Mouse (Mus musculus): Measurements from ENCODE around the gene Btbd9. TPM values are rescaled to one million over a fixed set of nuclear protein-coding genes. Genes with fewer than 3 reads are reported as not detected.

Btbd9 gene
- polyA plus RNA-seq, 1 experiment = 43.5 TPM

GRCm38 (mm10) chr17:30605001-30605400, 28.7 kb upstream of the Btbd9 start:
- TF ChIP-seq CTCF (IDR thresholded peaks at IDR 0.05; ENCODE audit: extremely low read depth, insufficient read depth, low read length) (no peak), POLR2A (IDR thresholded peaks at IDR 0.05; ENCODE audit: extremely low read depth, insufficient read depth, low read length) (no peak)
- no peak overlapping the region for H3K27ac ChIP-seq (ENCODE audit: insufficient read depth, low read length)
- H3K4me1 ChIP-seq (ENCODE audit: control insufficient read depth, insufficient read depth, low read length) = peaks cover 5% of the 10 kb centered on the region
- H3K4me3 ChIP-seq (ENCODE audit: insufficient read depth, low read length) = no peak overlapping the region

DNA sequence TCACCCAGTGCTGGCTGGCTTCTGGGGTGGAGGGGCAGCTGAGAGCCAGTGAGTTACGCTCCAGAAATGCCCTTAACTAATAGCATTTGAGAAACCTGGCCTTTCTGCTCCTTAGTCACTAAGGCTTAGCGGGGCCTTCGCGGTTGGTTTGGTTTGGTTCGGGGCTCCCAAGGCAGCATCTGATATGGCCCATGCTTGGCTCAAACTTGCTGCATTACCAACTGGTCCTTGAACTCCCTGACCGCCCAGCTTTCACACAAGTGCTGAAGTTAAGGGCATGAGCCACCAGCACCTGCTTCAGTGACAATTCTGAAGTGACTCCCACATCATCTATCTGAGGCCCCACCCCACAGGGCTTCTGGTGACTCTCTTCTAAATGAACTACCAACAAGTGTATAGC, 28.0 kb upstream of the Btbd9 start:
- Histone ChIP-seq H3K4me3 (ENCODE audit: insufficient read depth, low read length) (no peak overlapping the region), H3K4me1 (ENCODE audit: control insufficient read depth, insufficient read depth, low read length) (peaks cover 4% of the 10 kb centered on the region), H3K27ac (ENCODE audit: insufficient read depth, low read length) (no peak overlapping the region)
- TF ChIP-seq CTCF (IDR thresholded peaks at IDR 0.05; ENCODE audit: extremely low read depth, insufficient read depth, low read length) (no peak), POLR2A (IDR thresholded peaks at IDR 0.05; ENCODE audit: extremely low read depth, insufficient read depth, low read length) (no peak)

GRCm38 (mm10) chr17:30602175-30602574, 25.9 kb upstream of the Btbd9 start:
- H3K27ac ChIP-seq (ENCODE audit: insufficient read depth, low read length) = no peak overlapping the region
- TF ChIP-seq POLR2A (IDR thresholded peaks at IDR 0.05; ENCODE audit: extremely low read depth, insufficient read depth, low read length) = no peak
- TF ChIP-seq CTCF (IDR thresholded peaks at IDR 0.05; ENCODE audit: extremely low read depth, insufficient read depth, low read length) = no peak
- no peak overlapping the region for H3K4me3 ChIP-seq (ENCODE audit: insufficient read depth, low read length)
- H3K4me1 ChIP-seq (ENCODE audit: control insufficient read depth, insufficient read depth, low read length) = no peaks in the 10 kb centered on the region

- H3K4me1 ChIP-seq (ENCODE audit: control insufficient read depth, insufficient read depth, low read length) = no peaks in the 10 kb centered on the region
- no peak overlapping the region for H3K27ac ChIP-seq (ENCODE audit: insufficient read depth, low read length)
- TF ChIP-seq CTCF (IDR thresholded peaks at IDR 0.05; ENCODE audit: extremely low read depth, insufficient read depth, low read length) (no peak), POLR2A (IDR thresholded peaks at IDR 0.05; ENCODE audit: extremely low read depth, insufficient read depth, low read length) (no peak)
- H3K4me3 ChIP-seq (ENCODE audit: insufficient read depth, low read length) = no peak overlapping the region
Measured at GRCm38 (mm10) chr17:30598300-30598699, 22.0 kb upstream of the Btbd9 start.

GRCm38 (mm10) chr17:30597786-30598185, 21.5 kb upstream of the Btbd9 start:
- no peak for TF ChIP-seq CTCF (IDR thresholded peaks at IDR 0.05; ENCODE audit: extremely low read depth, insufficient read depth, low read length)
- TF ChIP-seq POLR2A (IDR thresholded peaks at IDR 0.05; ENCODE audit: extremely low read depth, insufficient read depth, low read length) = no peak
- Histone ChIP-seq H3K4me3 (ENCODE audit: insufficient read depth, low read length) (no peak overlapping the region), H3K4me1 (ENCODE audit: control insufficient read depth, insufficient read depth, low read length) (no peaks in the 10 kb centered on the region), H3K27ac (ENCODE audit: insufficient read depth, low read length) (no peak overlapping the region)

- TF ChIP-seq POLR2A (IDR thresholded peaks at IDR 0.05; ENCODE audit: extremely low read depth, insufficient read depth, low read length) = no peak
- TF ChIP-seq CTCF (IDR thresholded peaks at IDR 0.05; ENCODE audit: extremely low read depth, insufficient read depth, low read length) = no peak
- no peak overlapping the region for H3K4me3 ChIP-seq (ENCODE audit: insufficient read depth, low read length)
- no peak overlapping the region for H3K27ac ChIP-seq (ENCODE audit: insufficient read depth, low read length)
- no peaks in the 10 kb centered on the region for H3K4me1 ChIP-seq (ENCODE audit: control insufficient read depth, insufficient read depth, low read length)
Measured at GRCm38 (mm10) chr17:30594846-30595245, 18.6 kb upstream of the Btbd9 start.

- Histone ChIP-seq H3K4me1 (ENCODE audit: control insufficient read depth, insufficient read depth, low read length) (no peaks in the 10 kb centered on the region), H3K4me3 (ENCODE audit: insufficient read depth, low read length) (no peak overlapping the region), H3K27ac (ENCODE audit: insufficient read depth, low read length) (no peak overlapping the region)
- no peak for TF ChIP-seq CTCF (IDR thresholded peaks at IDR 0.05; ENCODE audit: extremely low read depth, insufficient read depth, low read length)
- no peak for TF ChIP-seq POLR2A (IDR thresholded peaks at IDR 0.05; ENCODE audit: extremely low read depth, insufficient read depth, low read length)
Measured at GRCm38 (mm10) chr17:30594407-30594806, 18.1 kb upstream of the Btbd9 start.

GRCm38 (mm10) chr17:30590417-30591198, 14.3 kb upstream of the Btbd9 start:
- no peak overlapping the region for H3K27ac ChIP-seq (ENCODE audit: insufficient read depth, low read length)

DNA sequence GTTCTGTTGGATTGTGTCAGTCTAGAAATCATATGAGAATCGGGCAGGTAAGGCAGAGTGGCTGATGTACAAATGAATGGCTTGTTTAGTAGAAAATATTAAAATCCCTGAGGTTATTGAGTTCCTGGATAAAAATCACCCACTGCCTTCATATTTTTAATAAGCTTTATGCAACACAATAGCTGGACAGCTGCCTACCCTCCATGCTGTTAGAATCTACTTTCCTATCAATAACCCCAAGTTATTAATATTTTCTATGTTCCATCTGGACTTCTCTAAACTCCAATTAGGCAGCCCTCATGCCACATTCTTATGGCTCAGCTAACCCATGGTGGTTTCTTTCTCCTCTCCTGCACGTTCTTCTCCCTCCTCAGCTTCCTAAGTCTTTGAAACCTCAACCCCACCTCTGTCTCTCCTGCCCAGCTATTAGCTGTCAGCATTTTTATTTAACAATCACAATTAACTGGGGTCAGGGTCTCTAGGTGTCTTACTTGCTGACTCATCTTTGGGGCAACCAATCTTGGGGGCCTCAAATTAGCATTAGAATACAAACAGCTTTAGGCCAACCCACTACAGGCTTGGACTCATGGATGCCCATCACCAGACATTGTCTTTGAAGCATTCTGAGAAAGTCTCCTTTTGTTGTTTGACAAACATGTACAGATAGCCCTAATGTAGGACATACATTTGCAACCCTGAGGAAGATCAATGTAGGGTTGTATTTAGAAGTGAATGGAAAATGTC, 7.1 kb upstream of the Btbd9 start:
- Histone ChIP-seq H3K4me1 (ENCODE audit: control insufficient read depth, insufficient read depth, low read length) (no peaks in the 10 kb centered on the region), H3K27ac (ENCODE audit: insufficient read depth, low read length) (no peak overlapping the region), H3K4me3 (ENCODE audit: insufficient read depth, low read length) (no peak overlapping the region)
- TF ChIP-seq CTCF (IDR thresholded peaks at IDR 0.05; ENCODE audit: extremely low read depth, insufficient read depth, low read length) = no peak
- TF ChIP-seq POLR2A (IDR thresholded peaks at IDR 0.05; ENCODE audit: extremely low read depth, insufficient read depth, low read length) = no peak

More at GRCm38 (mm10) chr17:30590417-30591198, 14.3 kb upstream of the Btbd9 start:
- Histone ChIP-seq H3K4me1 (ENCODE audit: control insufficient read depth, insufficient read depth, low read length) (no peaks in the 10 kb centered on the region), H3K4me3 (ENCODE audit: insufficient read depth, low read length) (no peak overlapping the region)
- peak; percentile 49 for TF ChIP-seq CTCF (IDR thresholded peaks at IDR 0.05; ENCODE audit: extremely low read depth, insufficient read depth, low read length)
- no peak for TF ChIP-seq POLR2A (IDR thresholded peaks at IDR 0.05; ENCODE audit: extremely low read depth, insufficient read depth, low read length)

- TF ChIP-seq CTCF (IDR thresholded peaks at IDR 0.05; ENCODE audit: extremely low read depth, insufficient read depth, low read length) (no peak), POLR2A (IDR thresholded peaks at IDR 0.05; ENCODE audit: extremely low read depth, insufficient read depth, low read length) (no peak)
- no peak overlapping the region for H3K4me3 ChIP-seq (ENCODE audit: insufficient read depth, low read length)
- no peaks in the 10 kb centered on the region for H3K4me1 ChIP-seq (ENCODE audit: control insufficient read depth, insufficient read depth, low read length)
- no peak overlapping the region for H3K27ac ChIP-seq (ENCODE audit: insufficient read depth, low read length)
Measured at GRCm38 (mm10) chr17:30582313-30582712, 6.0 kb upstream of the Btbd9 start.
